Mouse (Mus musculus): ENCODE results near the gene Pim3. TPM values are rescaled to one million over a fixed set of nuclear protein-coding genes. Genes with fewer than 3 reads are reported as not detected.
"Not testable (repeated sequence)": the region's sequence is repeated elsewhere in the genome, so short reads cannot be mapped to it uniquely, and the experiment has no call there.

The Pim3 gene
- 71.8 and 89.5 TPM in 2 replicates for total RNA-seq (2021)
- long read RNA-seq, transcript Pim3-201 (6 exons, 2,427 nt) = major isoform, 210 of 255 reads
- long read RNA-seq, partial matches to known transcripts = 22 of 255 reads
- long read RNA-seq, other reads (novel, unspliced or antisense) = 23 of 255 reads

GRCm38 (mm10) chr15:88861772-88862622 lies at the start of gene Pim3:
Gene Pim3 (plus strand): TSS chr15:88862186.
- DNase-seq = peak; percentile 95

DNA sequence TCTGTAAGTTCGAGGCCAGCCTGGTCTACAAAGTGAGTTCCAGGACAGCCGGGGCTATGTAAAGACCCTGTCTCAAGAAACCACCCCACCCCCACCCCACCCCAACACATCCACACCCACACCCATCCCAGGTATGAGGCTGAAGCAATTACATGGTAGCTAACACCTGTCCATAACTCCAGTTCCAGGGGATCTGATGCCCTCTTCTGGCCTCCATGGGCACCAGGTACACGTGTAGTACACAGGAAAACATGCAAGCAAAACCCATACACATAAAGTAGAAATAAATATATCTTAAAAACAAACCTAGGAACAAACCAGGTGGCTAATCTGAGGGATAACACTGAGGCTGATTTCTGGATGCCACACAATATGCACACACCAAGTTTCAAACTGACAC lies 48.7 kb upstream of the Pim3 start:
- DNase-seq = no peak

DNA sequence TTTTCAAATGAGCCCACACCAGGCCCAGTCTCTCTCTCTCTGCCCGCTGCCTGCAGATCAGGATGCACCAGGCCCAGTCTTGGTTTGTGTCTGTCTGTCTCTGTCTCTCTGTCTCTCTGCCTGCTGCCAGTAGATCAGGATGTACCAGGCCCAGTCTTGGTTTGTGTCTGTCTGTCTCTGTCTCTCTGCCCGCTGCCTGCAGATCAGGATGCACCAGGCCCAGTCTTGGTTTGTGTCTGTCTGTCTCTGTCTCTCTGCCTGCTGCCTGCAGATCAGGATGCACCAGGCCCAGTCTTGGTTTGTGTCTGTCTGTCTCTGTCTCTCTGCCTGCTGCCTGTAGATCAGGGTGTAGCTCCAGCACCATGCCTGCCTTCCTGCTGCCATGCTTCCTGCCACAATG lies 48.1 kb upstream of the Pim3 start:
- not testable (repeated sequence) for DNase-seq

GRCm38 (mm10) chr15:88814411-88815047 lies 47.5 kb upstream of the Pim3 start:
- no peak for DNase-seq

GRCm38 (mm10) chr15:88815196-88815700 lies 46.7 kb upstream of the Pim3 start:
- DNase-seq = no peak

DNA sequence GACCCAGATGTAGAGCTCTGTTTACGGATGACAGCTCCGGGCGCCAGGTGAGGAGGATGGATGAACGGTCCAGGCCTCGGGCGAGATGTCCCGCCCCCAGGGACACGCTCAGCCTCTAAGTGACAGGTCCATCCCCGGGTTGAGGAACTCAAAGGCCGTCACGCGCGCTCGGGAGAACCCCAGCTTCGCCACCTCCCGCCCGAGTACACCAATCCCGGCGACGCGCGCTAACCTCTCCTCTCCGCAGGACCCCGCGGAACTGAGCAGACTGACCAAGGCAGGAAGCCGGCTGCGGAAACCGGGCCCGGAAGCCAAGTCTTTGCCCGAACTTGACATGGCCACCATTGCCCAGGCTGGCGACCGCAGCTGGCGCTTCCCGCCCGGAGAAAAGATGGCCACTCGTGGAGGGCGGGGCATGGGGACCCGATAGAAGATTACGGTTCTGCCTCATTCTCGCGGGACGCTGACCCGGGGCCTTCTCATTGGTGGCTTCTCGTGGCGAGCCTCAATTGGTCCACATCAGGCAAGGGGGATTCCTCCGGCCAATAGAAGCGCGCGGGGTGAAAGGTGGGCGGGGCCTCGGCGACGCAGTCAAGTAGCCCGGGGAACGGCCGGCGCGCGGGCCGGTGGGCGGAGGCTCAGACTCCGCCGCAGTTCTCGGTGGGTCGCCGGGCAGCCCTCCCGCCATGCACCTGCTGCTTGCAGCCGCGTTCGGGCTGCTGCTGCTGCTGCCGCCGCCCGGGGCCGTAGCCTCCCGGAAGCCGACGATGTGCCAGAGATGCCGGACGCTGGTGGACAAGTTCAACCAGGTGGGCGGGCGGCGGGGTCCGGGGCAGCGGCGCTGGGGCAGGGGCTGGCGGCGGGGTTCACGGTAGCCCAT lies 42.7 kb upstream of the Pim3 start, which contains the start of the genes Alg12 and Creld2:
TSS of gene Alg12 (minus strand) at position 293 of the 880 bp plus-strand sequence.
TSS of gene Creld2 (plus strand) at position 621 of the 880 bp plus-strand sequence.
- DNase-seq = peak; percentile 99

GRCm38 (mm10) chr15:88819906-88820303 lies 42.1 kb upstream of the Pim3 start:
- no peak for DNase-seq

- no peak for DNase-seq
These were observed 40.6 kb upstream of the Pim3 start for GRCm38 (mm10) chr15:88821403-88821802.

DNA sequence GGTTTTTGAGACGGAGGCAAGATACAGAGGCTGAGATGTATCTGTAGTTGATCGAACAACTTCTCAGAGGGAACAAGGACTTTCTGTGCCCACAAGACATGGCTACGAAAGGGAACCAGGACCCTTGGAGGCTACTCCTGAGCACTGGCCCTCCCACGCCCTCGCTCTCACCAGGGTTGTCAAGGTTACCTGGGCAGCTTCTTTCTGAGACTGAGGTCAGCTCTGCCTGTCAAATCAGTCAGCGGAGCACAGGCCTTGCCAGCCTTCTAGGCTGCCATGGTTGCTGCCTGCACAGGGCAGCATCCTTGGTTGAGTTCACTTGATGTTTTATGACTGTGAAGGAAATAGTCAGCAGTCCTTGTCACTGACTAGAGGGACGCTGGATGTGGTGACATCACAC lies 39.5 kb upstream of the Pim3 start:
- DNase-seq = no peak

GRCm38 (mm10) chr15:88823376-88823775 lies 38.6 kb upstream of the Pim3 start:
- no peak for DNase-seq

DNA sequence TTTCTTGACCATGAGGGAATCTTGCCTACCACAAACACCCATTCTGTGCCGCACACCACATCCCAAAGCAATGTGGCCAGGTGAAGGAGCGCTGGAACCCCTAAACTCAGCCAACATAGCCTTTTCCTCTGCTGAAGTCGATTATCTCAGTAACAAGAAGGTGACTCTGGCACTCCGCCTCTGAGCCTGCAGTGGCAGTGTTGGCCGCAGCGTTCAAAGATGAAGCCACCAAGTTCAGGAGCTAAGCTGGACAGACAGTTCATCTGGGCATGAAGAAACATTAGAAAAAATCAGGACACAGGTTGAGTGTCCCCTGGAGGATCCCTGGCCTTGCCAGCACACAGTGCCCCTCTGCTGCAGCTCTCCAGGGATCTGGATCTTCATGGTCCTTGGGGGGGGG lies 34.5 kb upstream of the Pim3 start:
- no peak for DNase-seq

GRCm38 (mm10) chr15:88827991-88828799 lies 33.8 kb upstream of the Pim3 start:
- DNase-seq = peak; percentile 72

DNA sequence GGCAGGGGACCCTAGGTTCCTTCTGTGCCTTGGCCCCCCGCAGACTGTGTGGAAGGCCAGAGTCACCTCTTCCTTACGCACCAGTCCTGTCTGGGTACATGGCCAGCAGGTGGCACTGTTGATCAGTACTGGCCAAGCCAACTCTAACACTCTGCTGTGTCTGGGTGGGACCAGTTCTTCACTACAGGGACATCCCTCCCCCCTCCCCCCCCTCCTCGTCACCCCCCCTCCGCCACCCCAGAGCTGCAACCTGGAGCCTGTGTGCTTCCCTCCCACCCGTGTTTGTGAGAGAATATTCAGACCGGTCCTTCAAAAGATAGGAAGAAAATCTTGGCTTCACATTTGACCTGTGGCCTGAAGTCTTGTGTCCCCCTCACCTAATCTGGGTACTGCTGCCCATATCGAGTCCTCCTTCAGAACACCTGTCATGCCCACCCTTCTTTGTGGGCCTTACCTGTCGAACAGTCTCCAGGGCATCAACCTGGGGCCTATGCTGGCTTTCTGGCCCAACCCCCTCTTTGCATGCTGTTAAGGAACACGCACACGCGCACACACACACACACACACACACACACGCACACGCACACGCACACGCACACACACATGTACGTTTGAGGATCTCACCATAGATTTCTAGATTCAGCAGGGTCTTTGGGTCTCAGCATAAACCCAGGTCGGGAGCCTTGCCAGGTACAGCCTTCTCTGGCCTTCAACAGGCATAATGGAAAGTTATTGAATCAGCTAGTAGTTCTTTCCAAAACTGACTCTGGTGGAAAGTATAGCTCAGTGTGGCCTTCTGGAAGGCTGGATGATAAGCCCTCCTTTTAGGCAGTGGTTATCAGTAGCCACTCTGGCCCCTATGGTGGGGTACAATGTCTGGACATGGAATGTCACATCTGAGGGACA lies 32.9 kb upstream of the Pim3 start:
- peak; percentile 93 for DNase-seq

DNA sequence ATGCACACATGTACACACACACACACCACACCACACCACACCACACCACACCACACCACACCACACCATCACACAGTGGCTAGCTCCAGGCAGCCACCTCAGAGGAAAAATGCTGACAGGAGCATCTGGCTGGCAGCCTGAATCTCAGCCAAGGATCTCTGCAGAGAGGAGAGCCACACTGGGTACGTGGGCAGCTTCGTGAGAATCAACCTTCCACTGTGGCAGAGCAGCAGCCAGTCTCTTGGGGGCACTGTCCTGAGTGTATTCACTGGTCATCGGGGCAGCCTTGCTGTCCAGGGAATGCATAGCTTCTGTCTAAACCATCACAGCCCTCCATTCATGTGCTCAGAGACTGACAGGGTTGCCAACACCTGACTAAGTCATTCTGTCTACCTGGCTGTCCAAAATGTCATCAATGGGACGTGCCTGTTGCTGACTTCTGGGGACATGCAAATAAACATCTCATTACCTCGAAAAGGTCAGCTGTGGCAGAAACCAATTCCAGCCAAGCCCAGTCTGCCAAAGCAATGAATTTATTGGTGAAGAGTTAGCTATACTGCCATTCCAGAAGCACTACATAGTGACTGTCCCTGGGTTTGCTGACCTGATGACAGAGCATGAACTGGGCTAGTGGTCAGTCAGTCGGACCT lies 32.1 kb upstream of the Pim3 start:
- DNase-seq = peak; percentile 36

- DNase-seq = no peak
These were observed 31.3 kb upstream of the Pim3 start for GRCm38 (mm10) chr15:88830696-88831095.

- DNase-seq = peak; percentile 56
These were observed 30.5 kb upstream of the Pim3 start for GRCm38 (mm10) chr15:88831482-88831881.

DNA sequence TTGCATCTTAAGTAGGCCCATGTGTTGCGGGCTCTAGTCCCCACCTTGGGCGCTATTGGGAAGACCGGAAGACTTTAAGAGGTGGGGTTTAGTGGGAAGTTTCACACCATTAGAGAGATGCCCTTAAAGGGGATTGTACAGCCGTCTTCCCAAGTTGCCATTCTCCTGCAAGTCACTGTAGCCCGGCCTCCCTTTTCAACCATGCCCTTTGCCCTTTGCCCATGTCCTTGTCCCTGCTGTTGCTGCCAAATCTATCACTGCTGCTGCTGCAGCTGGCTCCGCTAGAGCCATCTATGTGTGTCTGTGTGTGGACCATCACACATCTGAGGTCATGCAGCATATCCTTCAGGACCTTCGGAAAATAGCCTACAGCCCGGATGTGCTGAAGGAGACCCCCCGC lies 29.4 kb upstream of the Pim3 start:
- no peak for DNase-seq

- DNase-seq = no peak
These were observed 26.0 kb upstream of the Pim3 start for GRCm38 (mm10) chr15:88836031-88836430.

- no peak for DNase-seq
These were observed 25.4 kb upstream of the Pim3 start for GRCm38 (mm10) chr15:88836571-88836970.
